Mouse (Mus musculus): ENCODE measurements around the gene Grb10.

The Grb10 gene

DNA sequence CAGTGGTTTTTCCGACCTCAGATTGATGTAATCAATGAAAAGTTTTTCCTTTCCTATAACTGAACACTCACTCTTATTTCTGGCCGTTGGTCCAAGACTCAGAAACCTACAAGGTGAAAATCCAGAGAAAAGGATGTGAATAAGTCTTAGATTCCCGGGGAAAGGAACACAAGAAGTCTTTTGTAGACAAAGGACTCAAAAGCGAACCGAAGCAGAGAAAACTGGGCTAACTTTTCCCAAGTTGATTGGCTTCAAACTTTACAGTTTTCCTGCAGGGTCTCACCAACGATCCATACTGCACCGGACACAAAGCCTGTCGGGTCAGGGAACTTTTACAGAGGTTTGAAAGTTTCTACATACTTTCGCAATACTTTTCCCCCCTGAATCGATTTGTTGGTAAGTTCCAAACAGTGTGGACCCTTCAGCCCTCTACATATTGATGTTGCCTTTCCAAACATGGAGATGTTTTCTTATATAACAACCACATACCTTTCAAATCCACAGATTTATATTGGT is at the start of gene Grb10:
Gene Grb10, minus strand, starts transcription at position 214 of the 516 bp plus-strand sequence.
- in situ Hi-C loops (cut with MboI, MseI): loop anchor here in 1 of 2 experiments (10.0 kb wide), 1 partner anchor 1674 kb away; no protein-coding TSS in a partner anchor

DNA sequence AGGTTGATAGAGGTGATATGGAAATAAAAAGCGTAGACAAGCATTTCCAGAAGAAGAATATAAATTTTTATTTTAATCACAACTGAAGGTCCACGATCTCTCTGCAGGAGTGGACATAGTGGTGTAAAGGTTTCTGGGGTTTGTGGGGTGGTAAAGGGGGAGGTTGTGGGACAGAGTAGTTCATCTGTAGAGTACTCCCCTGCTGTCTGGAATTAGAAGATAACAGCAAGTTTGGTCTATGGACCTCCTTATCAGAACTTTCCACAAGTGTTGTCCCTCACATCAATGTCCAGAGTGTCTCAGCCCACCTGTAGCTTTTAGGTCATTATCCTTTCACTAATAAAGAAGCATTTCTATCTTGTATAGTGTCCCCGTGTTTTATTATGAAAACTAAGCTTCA is 43.2 kb upstream of the Grb10 start:
- in situ Hi-C loops (cut with MboI, MseI): no loop called here

DNA sequence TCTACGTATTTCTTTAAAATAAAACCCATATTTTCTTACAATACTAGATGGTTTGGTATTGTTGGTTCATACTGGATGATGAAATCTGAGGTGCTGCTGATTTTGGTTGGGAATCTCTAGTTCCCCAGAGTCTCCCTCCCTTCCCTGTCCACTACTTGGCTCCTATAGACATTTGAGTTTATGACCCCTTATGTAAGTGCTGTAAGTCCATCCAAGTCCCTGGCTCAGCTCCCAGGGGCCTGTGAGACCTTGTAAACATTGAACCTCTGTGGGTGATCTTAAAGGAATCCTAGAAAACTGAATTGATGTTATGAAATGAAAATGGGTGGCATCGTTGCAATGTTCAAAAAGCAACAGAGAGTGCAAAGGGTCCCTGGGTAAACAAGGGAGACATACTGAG is 40.7 kb upstream of the Grb10 start:
- in situ Hi-C loops (cut with MboI, MseI): no loop called here

DNA sequence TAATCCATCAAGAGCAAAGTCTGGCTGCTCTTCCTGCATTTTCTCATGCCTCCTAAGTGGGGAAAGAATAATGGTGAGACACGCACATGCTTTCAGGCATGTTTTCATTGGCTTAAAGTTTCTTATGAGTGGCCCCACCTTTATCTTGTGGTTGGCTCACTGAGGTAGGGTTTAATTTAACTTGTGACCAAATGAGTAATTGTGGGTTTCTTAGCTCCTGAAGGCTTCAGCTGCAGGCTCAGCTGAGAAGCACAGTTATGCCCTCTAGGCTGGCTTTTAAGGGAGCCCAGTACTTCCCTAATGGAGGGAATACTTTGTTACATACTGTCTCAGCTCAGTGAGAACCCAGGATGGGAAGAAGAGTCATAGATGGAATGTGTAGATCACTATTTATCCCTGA is 37.0 kb upstream of the Grb10 start:
- in situ Hi-C loops (cut with MboI, MseI): no loop called here

DNA sequence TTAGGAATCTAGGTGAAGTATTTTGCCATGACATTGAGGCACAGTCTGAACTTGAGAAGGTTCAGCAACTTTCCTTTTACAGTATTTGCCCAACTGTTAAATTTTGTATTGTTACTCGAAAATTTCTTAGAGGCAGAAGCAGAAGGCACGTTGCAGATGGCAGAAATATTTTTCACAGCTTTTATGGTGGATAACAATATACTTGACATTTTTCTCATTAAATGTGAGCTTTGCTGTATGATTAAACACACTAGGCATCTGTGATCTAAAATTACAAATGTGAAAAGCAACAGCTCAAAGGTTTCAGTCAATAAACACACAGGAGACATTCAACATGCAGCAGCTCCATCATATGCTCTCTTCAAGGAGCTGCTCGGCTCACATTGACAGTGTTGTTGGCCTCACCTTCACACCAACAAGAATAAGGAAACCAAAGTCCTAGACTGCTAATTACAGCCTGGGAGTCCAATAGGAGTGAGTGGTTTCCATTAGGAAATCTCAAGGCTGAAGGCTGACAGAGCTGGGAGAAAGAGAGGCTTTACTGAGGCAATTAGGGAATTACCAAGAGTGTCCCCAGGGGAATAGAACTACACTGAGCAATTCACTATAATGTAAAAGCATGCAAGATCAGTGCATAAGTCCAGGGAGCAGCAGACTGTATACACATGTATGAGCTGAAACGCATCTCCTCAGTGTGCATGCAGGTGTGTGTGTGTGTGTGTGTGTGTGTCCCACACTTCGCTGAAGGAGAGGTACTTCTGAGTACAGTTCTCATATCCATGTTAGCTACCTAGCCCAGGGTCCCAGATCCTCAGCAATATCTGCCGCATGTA is 35.1 kb upstream of the Grb10 start:
- in situ Hi-C loops (cut with MboI, MseI): no loop called here

DNA sequence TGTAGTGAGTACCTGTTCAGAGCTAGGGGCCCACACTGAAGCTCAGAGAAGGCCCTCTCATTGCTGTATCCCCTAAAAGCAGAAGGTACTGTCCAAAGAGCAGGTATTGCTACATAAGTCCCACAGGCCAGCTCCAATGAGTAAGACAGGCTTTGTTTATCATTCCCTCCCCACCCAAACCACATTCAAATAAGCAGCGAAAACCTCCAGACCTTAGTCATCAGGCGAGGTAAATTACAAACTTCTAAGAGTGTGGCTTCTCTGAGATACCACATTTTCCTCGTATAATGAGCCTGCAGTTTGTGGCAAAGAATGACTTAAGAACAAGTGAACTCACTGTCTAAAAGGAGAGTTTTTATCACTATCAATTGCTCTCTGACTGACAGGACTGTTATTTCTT is 33.8 kb upstream of the Grb10 start:
- in situ Hi-C loops (cut with MboI, MseI): no loop called here

DNA sequence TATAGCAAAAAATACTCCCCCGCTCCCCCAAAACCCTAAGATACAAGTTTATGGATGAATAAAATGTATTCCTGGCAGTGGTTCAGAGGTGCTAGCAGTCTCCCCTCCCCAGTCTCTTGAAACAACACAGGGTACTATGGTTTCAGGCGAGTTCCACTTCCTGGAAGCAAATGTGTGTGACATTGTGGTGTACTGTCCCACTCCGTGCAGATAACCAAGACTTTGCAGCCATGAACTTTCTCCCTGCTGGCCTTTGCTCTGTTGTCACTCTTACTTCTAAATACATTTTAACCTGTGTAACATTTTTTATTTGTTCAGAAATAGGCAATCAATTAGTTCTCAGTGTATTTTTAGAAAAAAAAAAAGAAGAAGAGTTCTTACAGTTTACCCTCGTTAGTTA is 20.5 kb upstream of the Grb10 start:
- in situ Hi-C loops (cut with MboI, MseI): loop anchor here in 1 of 2 experiments (10.0 kb wide), 1 partner anchor 396 kb away; no protein-coding TSS in a partner anchor

DNA sequence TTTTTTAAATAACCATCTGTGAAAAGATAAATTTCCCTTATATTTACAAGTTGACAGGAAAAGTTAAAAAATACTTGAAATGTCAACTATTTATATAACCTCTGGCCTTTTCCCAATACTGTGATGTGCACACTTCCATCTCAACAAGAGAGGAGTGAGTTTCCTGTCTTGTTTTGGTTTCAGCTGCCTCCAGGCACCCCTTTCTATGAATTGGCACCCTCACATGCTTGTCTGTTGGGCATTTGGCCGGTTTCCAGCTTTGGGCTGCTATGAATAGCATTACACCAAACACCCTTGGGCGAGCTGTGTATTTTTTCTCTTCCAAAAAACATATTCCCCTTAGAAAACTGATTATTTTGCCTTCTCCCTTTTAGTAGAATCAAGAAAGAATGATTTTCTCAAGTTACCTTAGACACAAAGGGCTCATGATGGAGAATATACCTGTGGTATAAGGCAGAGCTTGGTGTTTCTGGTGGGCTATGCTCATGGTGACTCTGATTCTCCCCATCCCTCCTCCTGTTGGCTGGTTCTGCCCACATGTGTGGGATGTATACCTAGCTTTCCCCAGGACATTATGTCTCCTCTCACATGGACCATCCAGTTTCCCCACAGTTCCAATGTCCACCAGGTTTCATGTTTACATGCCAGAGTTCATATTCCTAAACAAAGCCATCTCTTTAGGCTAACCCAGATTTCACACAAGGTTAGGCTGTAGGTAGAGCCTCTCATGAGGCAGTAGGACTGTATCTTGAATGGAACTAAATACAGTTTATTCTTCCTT is 10.3 kb upstream of the Grb10 start:
- in situ Hi-C loops (cut with MboI, MseI): no loop called here

DNA sequence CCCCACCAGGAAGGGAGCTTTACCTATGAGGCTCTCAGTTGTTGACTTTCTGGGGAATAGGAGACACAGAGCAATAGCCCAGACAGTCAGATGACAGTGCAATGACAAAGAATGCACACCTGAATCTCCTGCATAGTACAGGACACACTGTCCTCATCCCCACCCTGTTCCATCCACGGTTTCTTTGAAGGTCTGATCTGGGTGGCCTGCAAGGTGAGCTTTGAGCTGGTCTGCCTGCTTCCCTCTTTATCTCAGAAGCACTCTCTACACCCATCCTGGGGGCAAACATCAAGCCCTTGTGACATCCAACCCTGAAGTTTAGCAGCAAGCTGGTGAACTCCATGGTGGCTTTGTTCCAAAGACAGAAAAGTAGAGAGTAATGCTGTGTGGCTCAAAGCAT is 9.7 kb upstream of the Grb10 start:
- in situ Hi-C loops (cut with MboI, MseI): no loop called here

DNA sequence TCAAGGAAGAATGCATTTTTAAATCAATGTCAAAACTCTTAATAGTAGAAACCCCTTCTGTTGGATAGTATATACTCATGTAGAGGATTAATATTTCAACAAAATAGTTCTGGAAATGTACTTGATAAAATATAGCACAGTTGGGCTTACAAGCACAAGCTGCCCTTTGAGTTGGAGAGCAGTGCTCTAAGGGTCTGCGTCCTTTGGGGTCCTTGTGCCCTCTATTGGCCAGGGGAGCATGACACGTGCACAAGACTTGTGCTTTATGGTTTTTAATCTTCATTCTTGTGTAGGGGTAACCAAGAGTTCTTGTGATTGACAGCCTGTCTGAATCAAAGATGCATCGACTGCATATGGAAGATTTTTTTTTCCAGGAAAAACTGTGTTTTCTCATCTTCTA is 5.8 kb upstream of the Grb10 start:
- in situ Hi-C loops (cut with MboI, MseI): no loop called here

DNA sequence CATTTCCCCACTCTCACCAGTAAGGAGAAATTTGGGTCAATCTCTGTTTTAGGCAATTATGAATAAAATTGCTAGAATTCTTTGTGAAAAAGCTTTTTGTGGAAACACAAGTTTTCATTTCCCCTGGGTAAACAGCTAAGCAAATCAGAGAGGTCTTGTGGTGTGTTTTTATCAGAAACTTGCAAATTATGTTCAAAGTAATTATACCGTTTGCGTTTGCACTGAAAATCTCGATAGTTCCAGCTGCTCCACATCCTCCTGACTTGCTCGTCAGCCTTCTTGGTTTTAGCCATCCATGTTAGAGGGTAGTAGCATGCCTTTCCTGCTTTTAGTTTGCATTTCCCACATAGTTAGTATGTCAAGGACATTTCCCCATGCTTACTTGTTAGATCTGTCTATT is 3.3 kb upstream of the Grb10 start:
- in situ Hi-C loops (cut with MboI, MseI): no loop called here

DNA sequence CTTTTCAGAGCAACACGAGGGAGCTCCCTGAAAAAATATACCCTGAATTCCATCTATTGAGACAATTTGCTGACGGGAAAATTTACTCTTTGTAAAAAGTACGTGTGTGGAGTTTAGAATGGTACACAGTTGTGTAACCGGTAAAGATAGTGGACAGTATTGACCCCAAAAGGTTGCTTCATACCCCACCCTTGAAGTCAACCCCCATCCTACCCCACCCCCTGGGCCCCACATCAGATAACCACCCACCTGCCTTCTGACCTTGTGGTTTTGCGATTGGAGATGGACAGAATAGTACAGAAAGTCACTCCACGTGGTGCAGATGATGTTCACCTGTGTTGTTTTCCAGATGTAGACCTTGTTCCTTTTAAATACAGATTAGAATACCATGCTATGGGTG is 2.9 kb upstream of the Grb10 start:
- in situ Hi-C loops (cut with MboI, MseI): no loop called here

DNA sequence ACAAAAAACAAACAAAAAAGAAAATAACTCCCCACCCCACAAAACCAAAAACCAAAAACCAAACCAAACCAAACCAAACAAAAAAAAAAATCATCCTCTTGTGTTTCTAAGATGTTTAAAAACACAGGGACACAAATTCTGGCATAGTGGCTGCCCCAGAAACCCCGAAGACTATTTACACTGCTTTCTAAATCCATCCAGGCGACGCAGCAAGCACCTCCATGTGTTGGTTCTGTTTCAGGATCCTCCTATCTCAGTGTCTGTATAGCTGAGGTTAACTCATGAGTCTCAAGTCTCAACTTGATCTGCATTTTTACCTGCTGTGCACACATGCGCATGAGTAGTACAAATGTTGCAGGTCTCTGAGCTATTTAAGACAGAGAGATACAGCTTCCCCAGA is 1.9 kb upstream of the Grb10 start:
- in situ Hi-C loops (cut with MboI, MseI): no loop called here

DNA sequence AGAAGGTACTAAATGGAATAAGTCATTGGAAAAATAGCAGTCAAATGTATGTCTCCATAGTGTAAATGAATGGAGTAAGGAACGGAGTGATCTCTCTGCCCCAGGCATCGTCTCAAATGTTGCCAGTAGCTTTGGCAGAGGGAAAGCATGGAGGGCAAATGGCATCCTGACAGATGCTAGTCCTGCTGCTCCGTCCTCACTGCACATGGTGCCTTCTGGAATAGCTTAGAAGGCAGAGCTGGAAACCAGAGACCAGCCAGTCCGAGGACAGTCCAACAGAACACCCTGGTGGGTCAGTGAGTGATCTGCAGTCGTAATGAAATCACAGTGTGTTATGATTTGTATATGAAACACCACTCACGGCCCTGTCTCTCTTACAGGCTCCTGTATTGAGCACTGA is 1.3 kb upstream of the Grb10 start:
- in situ Hi-C loops (cut with MboI, MseI): loop anchor here in 1 of 2 experiments (10.0 kb wide), 1 partner anchor 1675 kb away; no protein-coding TSS in a partner anchor

DNA sequence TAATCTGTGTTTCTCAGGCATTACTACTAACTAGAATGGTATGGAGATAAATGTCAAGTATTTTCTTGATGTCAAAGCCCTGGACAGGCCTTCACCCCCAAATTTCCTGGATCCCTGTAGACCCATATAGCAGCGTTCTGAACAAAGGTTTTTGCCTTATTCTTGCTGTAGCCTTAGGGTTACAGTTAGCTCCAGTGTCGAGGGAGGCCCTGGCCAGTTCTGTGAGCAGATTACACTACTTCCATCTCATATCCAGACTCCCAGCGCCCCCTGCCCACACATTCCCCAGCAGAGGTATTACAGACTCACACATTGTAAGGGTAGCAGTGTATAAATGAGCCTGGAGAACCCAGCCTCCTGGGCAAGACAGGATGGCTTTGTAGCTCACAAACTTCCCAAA is 615 bp upstream of the Grb10 start:
- in situ Hi-C loops (cut with MboI, MseI): loop anchor here in 1 of 2 experiments (10.0 kb wide), 1 partner anchor 1674 kb away; no protein-coding TSS in a partner anchor

DNA sequence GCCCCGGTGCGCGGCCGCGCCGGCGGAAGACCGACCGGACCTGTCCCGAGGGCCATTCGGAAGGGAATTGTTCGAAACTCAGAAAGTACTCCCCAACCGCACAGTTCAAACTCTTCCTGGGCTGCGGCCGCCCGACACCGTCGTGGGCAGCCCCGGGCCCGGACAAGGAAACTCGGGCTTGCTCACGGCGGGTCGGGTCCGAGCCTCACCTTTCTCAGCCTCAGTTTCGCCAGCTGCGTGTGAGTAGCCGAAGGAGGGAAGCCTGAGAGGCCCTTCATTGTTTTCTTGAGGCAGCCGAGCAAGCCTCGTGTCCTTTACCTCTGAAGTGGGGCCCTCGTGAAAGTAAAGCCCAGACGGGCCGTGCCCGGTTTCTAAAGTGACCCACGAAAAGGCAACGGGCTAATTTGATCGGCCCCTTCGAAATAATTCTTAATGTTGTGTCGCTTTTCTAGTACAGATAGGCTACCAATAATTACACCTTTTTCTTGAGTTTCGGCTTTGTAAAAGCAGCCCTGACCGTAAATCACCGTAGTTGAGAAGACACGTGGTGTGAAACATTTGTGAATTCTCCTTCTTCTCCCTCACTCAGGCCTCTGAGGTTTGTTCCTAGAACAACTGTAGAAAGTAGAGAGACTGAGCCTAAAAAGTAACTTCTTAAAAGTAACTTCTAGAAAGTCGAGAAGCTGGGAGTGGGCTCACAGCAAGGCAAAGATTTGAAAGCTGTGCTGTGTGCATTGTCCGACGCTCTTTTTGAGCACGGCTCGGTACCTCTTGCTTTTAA is 604 bp downstream of the Grb10 start:
- in situ Hi-C loops (cut with MboI, MseI): loop anchor here in 1 of 2 experiments (10.0 kb wide), 1 partner anchor 1673 kb away; no protein-coding TSS in a partner anchor

DNA sequence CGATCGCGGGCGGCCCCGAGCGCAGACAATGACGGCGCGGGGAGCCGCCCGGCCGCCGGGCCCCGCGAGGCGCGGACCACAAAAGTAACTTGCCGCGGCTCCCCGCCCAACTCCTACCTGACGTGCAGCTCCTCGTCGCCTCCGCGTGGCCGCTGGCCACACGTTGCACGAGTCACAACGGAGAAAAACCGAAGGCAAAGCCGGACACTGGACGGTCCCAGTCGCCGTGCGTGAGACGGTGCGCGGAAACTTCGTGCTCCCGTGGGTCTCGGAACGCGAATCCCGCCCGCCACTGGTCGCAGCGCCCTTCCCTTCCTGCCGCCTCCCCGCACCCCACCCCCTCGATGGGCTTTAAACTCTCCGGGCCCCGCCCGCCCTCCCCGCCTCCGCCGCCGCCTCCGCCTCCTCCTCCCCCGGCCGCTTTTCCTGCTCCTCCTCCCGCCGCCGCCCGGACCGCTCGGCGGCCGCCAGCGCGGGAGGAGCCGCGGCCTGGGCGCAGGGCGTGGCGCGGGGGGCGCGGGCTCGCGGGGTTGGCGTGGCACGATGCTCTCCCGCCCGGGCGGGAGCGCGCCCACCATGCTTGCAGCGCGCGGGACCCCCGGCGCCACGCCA is 1.3 kb downstream of the Grb10 start:
- in situ Hi-C loops (cut with MboI, MseI): loop anchor here in 1 of 2 experiments (10.0 kb wide), 1 partner anchor 1672 kb away; no protein-coding TSS in a partner anchor

DNA sequence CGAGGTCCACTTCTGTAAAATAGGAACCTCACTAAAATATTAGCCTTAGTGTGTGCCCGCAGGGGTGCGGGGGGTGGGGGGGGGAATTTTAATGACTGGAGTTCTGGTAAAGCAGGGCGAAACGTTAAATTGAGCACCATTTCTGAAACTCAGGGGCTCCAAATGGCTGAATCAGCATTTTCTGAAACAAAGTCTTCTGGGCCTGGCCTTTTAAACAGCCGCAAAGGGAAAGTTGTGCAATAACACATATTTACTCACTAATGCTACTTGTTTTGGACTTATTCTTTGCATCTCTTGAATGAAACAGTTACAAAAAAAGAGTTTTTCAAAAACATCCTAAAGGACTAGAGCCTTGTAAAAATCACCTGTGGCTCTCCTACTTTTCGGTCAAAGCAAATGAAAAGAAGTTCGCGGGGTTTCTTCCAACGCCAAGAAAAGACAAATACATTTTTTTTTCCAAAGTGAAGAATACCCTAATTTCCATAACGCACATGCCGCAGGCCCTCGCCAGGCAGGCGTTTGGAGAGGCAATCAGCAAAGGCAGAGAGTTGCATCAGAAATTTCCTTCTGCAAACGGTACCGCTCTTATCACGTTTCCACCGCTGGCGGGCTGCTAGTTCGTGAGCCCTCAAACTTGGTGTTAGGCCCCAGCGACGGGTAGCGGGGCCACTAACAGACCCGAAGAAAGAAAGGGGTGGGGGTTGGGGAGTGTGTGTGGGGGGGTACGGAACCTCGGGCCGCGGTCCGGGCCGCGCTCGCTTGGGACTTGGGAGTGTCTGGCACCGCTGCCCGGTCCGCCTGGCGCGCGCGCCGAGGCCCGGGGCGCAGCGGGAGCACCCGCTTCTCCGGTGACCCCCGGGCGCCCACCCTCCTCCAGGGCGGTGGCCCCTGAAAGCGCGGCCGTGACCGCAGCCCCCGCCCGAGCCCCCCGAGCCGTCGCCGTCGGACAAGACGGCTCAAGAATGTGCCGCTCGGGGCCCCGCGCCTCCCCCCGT is 2.3 kb downstream of the Grb10 start:
- in situ Hi-C loops (cut with MboI, MseI): loop anchor here in 1 of 2 experiments (10.0 kb wide), 1 partner anchor 1671 kb away; no protein-coding TSS in a partner anchor

DNA sequence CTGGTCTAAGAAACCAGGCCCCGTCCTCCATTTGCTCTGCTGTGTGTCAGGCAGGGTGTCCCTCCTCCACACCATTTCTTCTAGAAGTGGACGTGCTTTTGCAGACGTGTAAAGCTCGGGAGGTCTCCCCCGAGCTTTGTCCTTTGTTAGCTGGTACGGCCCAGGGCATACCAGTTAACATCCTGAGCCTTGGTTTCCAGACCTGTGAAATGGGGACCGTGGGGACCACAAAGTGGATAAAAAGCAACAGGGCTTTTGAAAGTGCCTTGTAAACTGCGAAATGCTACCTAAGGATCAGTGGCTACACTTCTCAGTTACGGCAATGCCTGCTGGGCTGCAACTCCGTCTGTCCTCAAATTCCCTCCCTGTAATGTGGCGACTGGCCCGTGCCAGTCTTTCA is 3.2 kb downstream of the Grb10 start:
- in situ Hi-C loops (cut with MboI, MseI): loop anchor here in 1 of 2 experiments (10.0 kb wide), 1 partner anchor 1671 kb away; no protein-coding TSS in a partner anchor
